Comparison of ENCODE assay signal across 23 mouse cellular contexts in genomic region chr13:98881991-98882390, GRCm38 (mm10). TPM values are rescaled to one million over a fixed set of nuclear protein-coding genes. Genes with fewer than 3 reads are reported as not detected.
DNase-seq lines count a peak whose midpoint lies in the region; ATAC-seq and TF ChIP-seq lines count a peak whose summit lies in the region.
"Had no signal": no experiment of that assay in that cellular context is flagged by ENCODE, and none has a peak within 500 bp of the region (broad histone marks: within the 10 kb centered on the region; RNA-seq: fewer than 3 reads in every experiment).

No protein-coding gene starts in this region.

- H3K4me2 ChIP-seq in kidney, embryonic 14.5 days (replicated peaks; ENCODE audit: low read depth, low read length), result no peak overlapping the region
- H3K4me2 ChIP-seq in midbrain, embryonic 12.5 days (replicated peaks), result no peak overlapping the region
- H3K4me2 ChIP-seq in midbrain, embryonic 16.5 days (ENCODE audit: low read length), result no peak overlapping the region
- H3K4me2 ChIP-seq: embryonic facial prominence, embryonic 15.5 days; heart, embryonic 13.5 days; hindbrain, embryonic 12.5 days had no signal

- H3K27me3 ChIP-seq in kidney, adult 2 months (replicated peaks; ENCODE audit: control insufficient read depth, insufficient read depth, low read length), result no peaks in the 10 kb centered on the region
- no peaks in the 10 kb centered on the region for H3K27me3 ChIP-seq in kidney, embryonic 14.5 days (ENCODE audit: control insufficient read depth, insufficient read depth, low read length)
- H3K27me3 ChIP-seq in midbrain, embryonic 12.5 days, result no peaks in the 10 kb centered on the region
- no peaks in the 10 kb centered on the region for H3K27me3 ChIP-seq in midbrain, embryonic 16.5 days (ENCODE audit: control insufficient read depth, insufficient read depth, low read depth, low read length)
- H3K27me3 ChIP-seq: CH12.LX; embryonic facial prominence, embryonic 15.5 days; heart, embryonic 13.5 days; hindbrain, embryonic 12.5 days had no signal

- H3K4me3 ChIP-seq in kidney, adult 2 months (ENCODE audit: insufficient read depth, low read depth, low read length), result no peak overlapping the region
- no peak overlapping the region for H3K4me3 ChIP-seq in kidney, embryonic 14.5 days (ENCODE audit: low read length)
- no peak overlapping the region for H3K4me3 ChIP-seq in midbrain, embryonic 12.5 days
- no peak overlapping the region for H3K4me3 ChIP-seq in midbrain, embryonic 16.5 days (ENCODE audit: low read depth, low read length)
- H3K4me3 ChIP-seq: embryonic facial prominence, embryonic 15.5 days; erythroblast, embryonic 14.5 days; forebrain, embryonic 10.5 days; gastrocnemius, adult 2 months; heart, embryonic 13.5 days; hindbrain, embryonic 12.5 days had no signal

- peaks cover 8% of the 10 kb centered on the region for H3K36me3 ChIP-seq in kidney, adult 2 months (ENCODE audit: control insufficient read depth, insufficient read depth, low read length)
- H3K36me3 ChIP-seq in kidney, embryonic 14.5 days (ENCODE audit: control insufficient read depth, insufficient read depth, low read length), result peaks cover 92% of the 10 kb centered on the region
- peaks cover 77% of the 10 kb centered on the region for H3K36me3 ChIP-seq in midbrain, embryonic 12.5 days
- peaks cover 16% of the 10 kb centered on the region for H3K36me3 ChIP-seq in midbrain, embryonic 16.5 days (ENCODE audit: control insufficient read depth, insufficient read depth, low read length)

- DNase-seq in kidney, adult 2 months, result peak; percentile 81
- no peak for DNase-seq in kidney, adult 18-20 months
- DNase-seq in kidney, postnatal 25 days, result peak; percentile 34 to 47
- DNase-seq in heart, adult 11 months, result no peak
- DNase-seq: adrenal gland, adult 8-10 months; adrenal gland, postnatal 36 days; cerebellum, adult 11 months; cerebellum, adult 8-10 months; cerebellum, postnatal 14 days; embryo, embryonic 11 days; gastrocnemius, adult 2 months; gastrocnemius, postnatal 25 days; heart, postnatal 36 days had no signal

- no peak for TF ChIP-seq POLR2A in kidney, adult 2 months (IDR thresholded peaks at IDR 0.05; ENCODE audit: low read depth, low read length)

- WGBS in kidney, adult 2 months, result 70% methylated on average over 1 of the region's 1 CpGs
- WGBS in kidney, embryonic 14.5 days, result 78% methylated on average over 1 of the region's 1 CpGs
- 89% methylated on average over 1 of the region's 1 CpGs for WGBS in midbrain, embryonic 12.5 days
- 88% methylated on average over 1 of the region's 1 CpGs for WGBS in midbrain, embryonic 16.5 days

- no peak for TF ChIP-seq CTCF in kidney, adult 2 months (conservative IDR thresholded peaks at IDR 0.05; ENCODE audit: insufficient read depth, insufficient read length, low read depth, low read length)

- no peak overlapping the region for H3K9ac ChIP-seq in kidney, embryonic 14.5 days (ENCODE audit: low read depth, low read length)
- H3K9ac ChIP-seq in midbrain, embryonic 12.5 days (replicated peaks), result no peak overlapping the region
- no peak overlapping the region for H3K9ac ChIP-seq in midbrain, embryonic 16.5 days (ENCODE audit: low read depth, low read length)
- H3K9ac ChIP-seq: embryonic facial prominence, embryonic 15.5 days; heart, embryonic 13.5 days; hindbrain, embryonic 12.5 days had no signal

- H3K27ac ChIP-seq in kidney, adult 2 months (ENCODE audit: insufficient read depth, low read depth, low read length), result no peak overlapping the region
- H3K27ac ChIP-seq in kidney, embryonic 14.5 days (ENCODE audit: low read depth, low read length), result no peak overlapping the region
- 0 out of 2 replicates have a peak overlapping the region, but pooled peaks have one; percentile 10 for H3K27ac ChIP-seq in midbrain, embryonic 12.5 days (replicated peaks)
- no peak overlapping the region for H3K27ac ChIP-seq in midbrain, embryonic 16.5 days (ENCODE audit: low read length)
- H3K27ac ChIP-seq: embryonic facial prominence, embryonic 15.5 days; forebrain, embryonic 10.5 days; gastrocnemius, adult 2 months; heart, embryonic 13.5 days; hindbrain, embryonic 12.5 days had no signal

- H3K9me3 ChIP-seq in kidney, embryonic 14.5 days (ENCODE audit: control insufficient read depth, low read length), result no peaks in the 10 kb centered on the region
- H3K9me3 ChIP-seq in midbrain, embryonic 12.5 days, result no peaks in the 10 kb centered on the region
- H3K9me3 ChIP-seq in midbrain, embryonic 16.5 days (replicated peaks; ENCODE audit: control insufficient read depth, low read length, poor library complexity, severe bottlenecking), result no peaks in the 10 kb centered on the region
- H3K9me3 ChIP-seq: embryonic facial prominence, embryonic 15.5 days; forebrain, embryonic 10.5 days; heart, embryonic 13.5 days; hindbrain, embryonic 12.5 days had no signal

- H3K4me1 ChIP-seq in kidney, adult 2 months (ENCODE audit: control insufficient read depth, insufficient read depth, low read length), result peaks cover 10% of the 10 kb centered on the region; the same call in 1 of the 2 replicates
- no peaks in the 10 kb centered on the region for H3K4me1 ChIP-seq in kidney, embryonic 14.5 days (ENCODE audit: control insufficient read depth, insufficient read depth, low read length)
- no peaks in the 10 kb centered on the region for H3K4me1 ChIP-seq in midbrain, embryonic 12.5 days
- H3K4me1 ChIP-seq in midbrain, embryonic 16.5 days (ENCODE audit: control insufficient read depth, insufficient read depth, low read length), result no peaks in the 10 kb centered on the region
- H3K4me1 ChIP-seq: embryonic facial prominence, embryonic 15.5 days; forebrain, embryonic 10.5 days; hindbrain, embryonic 12.5 days had no signal

- no peak for ATAC-seq in kidney, embryonic 14.5 days (ENCODE audit: low FRiP score, low TSS enrichment)
- ATAC-seq in midbrain, embryonic 12.5 days (ENCODE audit: low FRiP score, low read depth), result no peak
- ATAC-seq in midbrain, embryonic 16.5 days, result no peak
- ATAC-seq: forebrain, embryonic 14.5 days had no signal

RNA-seq across cellular contexts. Expression of gene Tnpo1, which starts 44.2 kb away (rescaled TPM):
- 25.0 and 27.0 TPM in 2 replicates for polyA plus RNA-seq in kidney, adult 2 months (2012; rRNA removed)
- polyA plus RNA-seq in kidney, embryonic 14.5 days (2014; fragmentation: Nextera tagmentation; extraction: Ambion mirVana), result 68.3 and 76.8 TPM in 2 replicates
- polyA plus RNA-seq in midbrain, embryonic 12.5 days (2016; fragmentation: Nextera tagmentation; extraction: Ambion mirVana), result 86.9 and 93.2 TPM in 2 replicates
- 40.8 and 45.2 TPM in 2 replicates for polyA plus RNA-seq in midbrain, embryonic 16.5 days (2015; fragmentation: Nextera tagmentation; extraction: Ambion mirVana)

Comparison
In these comparisons a context has a peak if more than half of its experiments do, and no peak if none do; other contexts are left out.
1. DNase-seq: peak in kidney, adult 2 months (single experiment) and kidney, postnatal 25 days (2 of 2); none in kidney, adult 18-20 months (single experiment) and heart, adult 11 months (single experiment).